16 mouse cellular contexts compared by ENCODE assay signal in the genomic region with DNA sequence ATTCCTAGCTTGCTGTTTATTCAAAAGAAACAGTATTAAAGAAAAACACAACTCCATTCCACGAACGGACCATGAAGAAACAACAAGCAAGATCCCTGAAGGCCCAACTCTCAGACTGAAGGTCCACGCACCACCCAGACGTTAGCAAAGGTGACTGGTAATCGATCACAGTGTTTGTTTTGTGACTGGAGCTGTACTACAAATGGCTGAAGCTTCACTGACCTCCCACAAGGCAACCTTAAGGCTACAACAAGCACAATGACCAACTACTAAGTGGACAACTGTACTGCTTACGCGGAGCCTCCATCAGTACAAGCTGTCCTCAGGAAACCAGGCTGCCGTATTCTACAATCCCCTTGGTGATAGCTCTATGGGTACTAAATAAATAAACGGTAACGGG.
"Had no signal": no experiment of that assay in that cellular context is flagged by ENCODE, and none has a peak within 500 bp of the region (broad histone marks: within the 10 kb centered on the region; RNA-seq: fewer than 3 reads in every experiment).

No protein-coding gene starts in this region.

- H3K27ac ChIP-seq: neural tube, embryonic 13.5 days; neural tube, embryonic 15.5 days; stomach, embryonic 15.5 days; stomach, postnatal 0 days had no signal

- H3K9ac ChIP-seq: neural tube, embryonic 13.5 days; neural tube, embryonic 15.5 days; stomach, embryonic 15.5 days had no signal

- DNase-seq: retina, postnatal 1 day; right cerebral cortex, adult 18-20 months; right cerebral cortex, postnatal 14 days; right cerebral cortex, postnatal 25 days; right cerebral cortex, postnatal 4 days; spleen, adult 18-20 months; thymus, adult 18-20 months; thymus, adult 2 months; thymus, postnatal 14 days; thymus, postnatal 25 days; thymus, postnatal 36 days; thymus, postnatal 4 days had no signal

- H3K4me3 ChIP-seq: neural tube, embryonic 13.5 days; neural tube, embryonic 15.5 days; stomach, embryonic 15.5 days had no signal

- H3K27me3 ChIP-seq: neural tube, embryonic 13.5 days; neural tube, embryonic 15.5 days; stomach, embryonic 15.5 days had no signal

- H3K9me3 ChIP-seq: neural tube, embryonic 13.5 days; neural tube, embryonic 15.5 days; stomach, embryonic 15.5 days had no signal

- H3K4me2 ChIP-seq: neural tube, embryonic 13.5 days; neural tube, embryonic 15.5 days; stomach, embryonic 15.5 days had no signal

- H3K4me1 ChIP-seq: neural tube, embryonic 13.5 days; neural tube, embryonic 15.5 days; stomach, embryonic 15.5 days had no signal
